Mouse (Mus musculus) thymus, postnatal 0 days (tissue): ENCODE results near the gene Mbnl3. TPM values are rescaled to one million over a fixed set of nuclear protein-coding genes. Genes with fewer than 3 reads are reported as not detected.

Experiments used
- microRNA-seq: library from miRNA; unstranded; fragments of <30 nt; microRNA quantifications from one replicate; pipeline ENCODE4, GENCODE M21; 2016; ENCODE audit warnings: borderline number of aligned reads
- polyA plus RNA-seq: library from polyadenylated mRNA; unstranded; fragments of >200 nt; fragmentation: Nextera tagmentation; extraction: Ambion mirVana; gene quantifications from 2 replicates; pipeline ENCODE4 v1.2.1, GENCODE M21; 2015

The Mbnl3 gene
- polyA plus RNA-seq, 1 experiment from 2014 or later: 27.8 TPM

Small RNA genes within 50 kb of the gene (microRNA-seq; reads per million reads assigned to microRNA genes)
- gene Gm23417: not detected

Other genes with a start within 250 kb of the Mbnl3 start
- gene Rap2c, start 188.5 kb downstream of the Mbnl3 start, polyA plus RNA-seq: 38.3 and 40.4 TPM in 2 replicates